ENCODE assay signal across 10 mouse cellular contexts in genomic region chrX:6536636-6537035, GRCm38 (mm10).
"Had no signal": no experiment of that assay in that cellular context is flagged by ENCODE, and none has a peak within 500 bp of the region (broad histone marks: within the 10 kb centered on the region; RNA-seq: fewer than 3 reads in every experiment).

No protein-coding gene starts in this region.

- H3K9me3 ChIP-seq: liver, embryonic 13.5 days; midbrain, embryonic 12.5 days had no signal

- DNase-seq: kidney, postnatal 14 days; kidney, postnatal 4 days; liver, embryonic 13.5 days; lung, embryonic 14.5 days; thymus, adult 18-20 months; thymus, postnatal 36 days had no signal

- H3K9ac ChIP-seq: liver, embryonic 13.5 days; lung, embryonic 14.5 days; midbrain, embryonic 12.5 days had no signal

- H3K4me3 ChIP-seq: liver, embryonic 13.5 days; midbrain, embryonic 12.5 days had no signal

- H3K27ac ChIP-seq: liver, embryonic 13.5 days; macrophage; midbrain, embryonic 12.5 days had no signal

- H3K36me3 ChIP-seq: liver, embryonic 13.5 days; midbrain, embryonic 12.5 days had no signal

- H3K4me2 ChIP-seq: liver, embryonic 13.5 days; lung, embryonic 14.5 days; midbrain, embryonic 12.5 days had no signal

- ATAC-seq: lung, postnatal 0 days; midbrain, embryonic 16.5 days had no signal

- H3K4me1 ChIP-seq: liver, embryonic 13.5 days; midbrain, embryonic 12.5 days had no signal

- H3K27me3 ChIP-seq: liver, embryonic 13.5 days; midbrain, embryonic 12.5 days had no signal
